Mouse (Mus musculus): ENCODE results near the gene B3galt1. TPM values are rescaled to one million over a fixed set of nuclear protein-coding genes. Genes with fewer than 3 reads are reported as not detected.

B3galt1 gene
- polyA plus RNA-seq, 1 experiment from 2014 or later: 8.9 TPM

GRCm38 (mm10) chr2:68011336-68011735 is 445.7 kb downstream of the B3galt1 start:
- 83% methylated on average over 4 of the region's 4 CpGs for WGBS
- Histone ChIP-seq H3K9me3 (ENCODE audit: control insufficient read depth, low read length) (no peaks in the 10 kb centered on the region), H3K4me1 (ENCODE audit: control insufficient read depth in 2 of 2, insufficient read depth in 2 of 2, low read length in 2 of 2) (no peaks in the 10 kb centered on the region), H3K4me2 (ENCODE audit: low read length) (no peak overlapping the region), H3K9ac (ENCODE audit: low read length) (no peak overlapping the region), H3K27ac (replicated peaks in 1 of 2; ENCODE audit: control insufficient read depth in 1 of 2, insufficient read depth in 1 of 2, low read depth in 2 of 2, low read length in 2 of 2) (no peak overlapping the region), H3K36me3 (ENCODE audit: control insufficient read depth, insufficient read depth, low read length) (no peaks in the 10 kb centered on the region), H3K27me3 (ENCODE audit: control insufficient read depth, insufficient read depth, low read length) (no peaks in the 10 kb centered on the region), H3K4me3 (ENCODE audit: control insufficient read depth in 1 of 2, insufficient read depth in 1 of 2, low read depth in 1 of 2, low read length in 2 of 2) (no peak overlapping the region)
- ATAC-seq (ENCODE audit: insufficient number of reproducible peaks, insufficient read depth, low FRiP score, low read depth): no peak

- H3K27ac ChIP-seq (replicated peaks in 1 of 2; ENCODE audit: control insufficient read depth in 1 of 2, insufficient read depth in 1 of 2, low read depth in 2 of 2, low read length in 2 of 2): no peak overlapping the region
- H3K27me3 ChIP-seq (ENCODE audit: control insufficient read depth, insufficient read depth, low read length): no peaks in the 10 kb centered on the region
- no peak overlapping the region for H3K9ac ChIP-seq (ENCODE audit: low read length)
- WGBS: 75% methylated on average over 5 of the region's 5 CpGs
- H3K4me3 ChIP-seq (ENCODE audit: control insufficient read depth in 1 of 2, insufficient read depth in 1 of 2, low read depth in 1 of 2, low read length in 2 of 2): no peak overlapping the region
- no peaks in the 10 kb centered on the region for H3K4me1 ChIP-seq (ENCODE audit: control insufficient read depth in 2 of 2, insufficient read depth in 2 of 2, low read length in 2 of 2)
- H3K36me3 ChIP-seq (ENCODE audit: control insufficient read depth, insufficient read depth, low read length): no peaks in the 10 kb centered on the region
- H3K9me3 ChIP-seq (ENCODE audit: control insufficient read depth, low read length): no peaks in the 10 kb centered on the region
- ATAC-seq (ENCODE audit: insufficient number of reproducible peaks, insufficient read depth, low FRiP score, low read depth): no peak
- H3K4me2 ChIP-seq (ENCODE audit: low read length): no peak overlapping the region
Observed at GRCm38 (mm10) chr2:68020251-68020680, 454.6 kb downstream of the B3galt1 start.

GRCm38 (mm10) chr2:68021541-68022152 is 456.0 kb downstream of the B3galt1 start:
- no peak overlapping the region for H3K4me3 ChIP-seq (ENCODE audit: control insufficient read depth in 1 of 2, insufficient read depth in 1 of 2, low read depth in 1 of 2, low read length in 2 of 2)
- no peak overlapping the region for H3K27ac ChIP-seq (replicated peaks in 1 of 2; ENCODE audit: control insufficient read depth in 1 of 2, insufficient read depth in 1 of 2, low read depth in 2 of 2, low read length in 2 of 2)
- no peaks in the 10 kb centered on the region for H3K4me1 ChIP-seq (ENCODE audit: control insufficient read depth in 2 of 2, insufficient read depth in 2 of 2, low read length in 2 of 2)
- no peaks in the 10 kb centered on the region for H3K36me3 ChIP-seq (ENCODE audit: control insufficient read depth, insufficient read depth, low read length)
- WGBS: 89% methylated on average over 6 of the region's 6 CpGs
- no peaks in the 10 kb centered on the region for H3K9me3 ChIP-seq (ENCODE audit: control insufficient read depth, low read length)
- H3K9ac ChIP-seq (ENCODE audit: low read length): no peak overlapping the region
- H3K27me3 ChIP-seq (ENCODE audit: control insufficient read depth, insufficient read depth, low read length): no peaks in the 10 kb centered on the region
- no peak overlapping the region for H3K4me2 ChIP-seq (ENCODE audit: low read length)
- no peak for ATAC-seq (ENCODE audit: insufficient number of reproducible peaks, insufficient read depth, low FRiP score, low read depth)

- no peak overlapping the region for H3K9ac ChIP-seq (ENCODE audit: low read length)
- ATAC-seq (ENCODE audit: insufficient number of reproducible peaks, insufficient read depth, low FRiP score, low read depth): no peak
- peaks cover 6% of the 10 kb centered on the region for H3K9me3 ChIP-seq (ENCODE audit: control insufficient read depth, low read length)
- H3K27ac ChIP-seq (replicated peaks in 1 of 2; ENCODE audit: control insufficient read depth in 1 of 2, insufficient read depth in 1 of 2, low read depth in 2 of 2, low read length in 2 of 2): no peak overlapping the region
- 81% methylated on average over 2 of the region's 2 CpGs for whole genome bisulfite sequencing
- no peak overlapping the region for H3K4me3 ChIP-seq (ENCODE audit: control insufficient read depth in 1 of 2, insufficient read depth in 1 of 2, low read depth in 1 of 2, low read length in 2 of 2)
- H3K27me3 ChIP-seq (ENCODE audit: control insufficient read depth, insufficient read depth, low read length): no peaks in the 10 kb centered on the region
- H3K4me2 ChIP-seq (ENCODE audit: low read length): no peak overlapping the region
- no peaks in the 10 kb centered on the region for H3K4me1 ChIP-seq (ENCODE audit: control insufficient read depth in 2 of 2, insufficient read depth in 2 of 2, low read length in 2 of 2)
- H3K36me3 ChIP-seq (ENCODE audit: control insufficient read depth, insufficient read depth, low read length): no peaks in the 10 kb centered on the region
Observed at GRCm38 (mm10) chr2:68028811-68029210, 463.1 kb downstream of the B3galt1 start.

- no peak overlapping the region for H3K4me2 ChIP-seq (ENCODE audit: low read length)
- no peak overlapping the region for H3K9ac ChIP-seq (ENCODE audit: low read length)
- no peaks in the 10 kb centered on the region for H3K36me3 ChIP-seq (ENCODE audit: control insufficient read depth, insufficient read depth, low read length)
- no peaks in the 10 kb centered on the region for H3K27me3 ChIP-seq (ENCODE audit: control insufficient read depth, insufficient read depth, low read length)
- 85% methylated on average over 3 of the region's 3 CpGs for WGBS
- no peak for ATAC-seq (ENCODE audit: insufficient number of reproducible peaks, insufficient read depth, low FRiP score, low read depth)
- no peak overlapping the region for H3K27ac ChIP-seq (replicated peaks in 1 of 2; ENCODE audit: control insufficient read depth in 1 of 2, insufficient read depth in 1 of 2, low read depth in 2 of 2, low read length in 2 of 2)
- no peaks in the 10 kb centered on the region for H3K4me1 ChIP-seq (ENCODE audit: control insufficient read depth in 2 of 2, insufficient read depth in 2 of 2, low read length in 2 of 2)
- no peak overlapping the region for H3K4me3 ChIP-seq (ENCODE audit: control insufficient read depth in 1 of 2, insufficient read depth in 1 of 2, low read depth in 1 of 2, low read length in 2 of 2)
- H3K9me3 ChIP-seq (ENCODE audit: control insufficient read depth, low read length): peaks cover 6% of the 10 kb centered on the region
Observed at GRCm38 (mm10) chr2:68034711-68035110, 469.0 kb downstream of the B3galt1 start.

- no peaks in the 10 kb centered on the region for H3K27me3 ChIP-seq (ENCODE audit: control insufficient read depth, insufficient read depth, low read length)
- H3K4me3 ChIP-seq (ENCODE audit: control insufficient read depth in 1 of 2, insufficient read depth in 1 of 2, low read depth in 1 of 2, low read length in 2 of 2): no peak overlapping the region
- 79% methylated on average over 5 of the region's 5 CpGs for WGBS
- no peak overlapping the region for H3K4me2 ChIP-seq (ENCODE audit: low read length)
- no peaks in the 10 kb centered on the region for H3K36me3 ChIP-seq (ENCODE audit: control insufficient read depth, insufficient read depth, low read length)
- H3K9ac ChIP-seq (ENCODE audit: low read length): no peak overlapping the region
- H3K4me1 ChIP-seq (ENCODE audit: control insufficient read depth in 2 of 2, insufficient read depth in 2 of 2, low read length in 2 of 2): no peaks in the 10 kb centered on the region
- H3K27ac ChIP-seq (replicated peaks in 1 of 2; ENCODE audit: control insufficient read depth in 1 of 2, insufficient read depth in 1 of 2, low read depth in 2 of 2, low read length in 2 of 2): no peak overlapping the region
- ATAC-seq (ENCODE audit: insufficient number of reproducible peaks, insufficient read depth, low FRiP score, low read depth): no peak
- H3K9me3 ChIP-seq (ENCODE audit: control insufficient read depth, low read length): no peaks in the 10 kb centered on the region
Observed at GRCm38 (mm10) chr2:68040752-68041151, 475.1 kb downstream of the B3galt1 start.

- Histone ChIP-seq H3K27me3 (ENCODE audit: control insufficient read depth, insufficient read depth, low read length) (no peaks in the 10 kb centered on the region), H3K4me1 (ENCODE audit: control insufficient read depth in 2 of 2, insufficient read depth in 2 of 2, low read length in 2 of 2) (no peaks in the 10 kb centered on the region), H3K9me3 (ENCODE audit: control insufficient read depth, low read length) (no peaks in the 10 kb centered on the region), H3K36me3 (ENCODE audit: control insufficient read depth, insufficient read depth, low read length) (no peaks in the 10 kb centered on the region), H3K9ac (ENCODE audit: low read length) (no peak overlapping the region), H3K27ac (replicated peaks in 1 of 2; ENCODE audit: control insufficient read depth in 1 of 2, insufficient read depth in 1 of 2, low read depth in 2 of 2, low read length in 2 of 2) (no peak overlapping the region), H3K4me3 (ENCODE audit: control insufficient read depth in 1 of 2, insufficient read depth in 1 of 2, low read depth in 1 of 2, low read length in 2 of 2) (no peak overlapping the region), H3K4me2 (ENCODE audit: low read length) (no peak overlapping the region)
- 82% methylated on average over 6 of the region's 6 CpGs for WGBS
- no peak for ATAC-seq (ENCODE audit: insufficient number of reproducible peaks, insufficient read depth, low FRiP score, low read depth)
Observed at GRCm38 (mm10) chr2:68052481-68052880, 486.8 kb downstream of the B3galt1 start.

GRCm38 (mm10) chr2:68053243-68053642 is 487.6 kb downstream of the B3galt1 start:
- Histone ChIP-seq H3K4me1 (ENCODE audit: control insufficient read depth in 2 of 2, insufficient read depth in 2 of 2, low read length in 2 of 2) (no peaks in the 10 kb centered on the region), H3K9me3 (ENCODE audit: control insufficient read depth, low read length) (no peaks in the 10 kb centered on the region), H3K9ac (ENCODE audit: low read length) (no peak overlapping the region), H3K27me3 (ENCODE audit: control insufficient read depth, insufficient read depth, low read length) (no peaks in the 10 kb centered on the region), H3K4me3 (ENCODE audit: control insufficient read depth in 1 of 2, insufficient read depth in 1 of 2, low read depth in 1 of 2, low read length in 2 of 2) (no peak overlapping the region), H3K27ac (replicated peaks in 1 of 2; ENCODE audit: control insufficient read depth in 1 of 2, insufficient read depth in 1 of 2, low read depth in 2 of 2, low read length in 2 of 2) (no peak overlapping the region), H3K36me3 (ENCODE audit: control insufficient read depth, insufficient read depth, low read length) (no peaks in the 10 kb centered on the region), H3K4me2 (ENCODE audit: low read length) (no peak overlapping the region)
- 72% methylated on average over 3 of the region's 3 CpGs for WGBS
- ATAC-seq (ENCODE audit: insufficient number of reproducible peaks, insufficient read depth, low FRiP score, low read depth): no peak

Measured in heart, embryonic 14.5 days (tissue).